Mouse (Mus musculus): ENCODE data around the gene Kcnip4. TPM values are rescaled to one million over a fixed set of nuclear protein-coding genes. Genes with fewer than 3 reads are reported as not detected.

Kcnip4 gene
- polyA plus RNA-seq, 1 experiment from 2014 or later = 0.40 TPM

- ChIA-PET CTCF (no interaction called here), POLR2A (no interaction called here)
- no peak for DNase-seq (ENCODE audit: low read depth, low spot score)
- no peak for ATAC-seq
- peaks cover 6% of the 10 kb centered on the region for H3K27me3 ChIP-seq
- no peak for TF ChIP-seq CTCF (IDR thresholded peaks at IDR 0.05)
- in situ Hi-C loops (cut with MboI; ENCODE audit: low pct_unique_long_range_greater_than_20kb) = no loop called here
These were observed 219.4 kb downstream of the Kcnip4 start for GRCm38 (mm10) chr5:49305321-49305720.

GRCm38 (mm10) chr5:49298654-49299053 lies 226.1 kb downstream of the Kcnip4 start:
- no peak for ATAC-seq
- no peak for DNase-seq (ENCODE audit: low read depth, low spot score)
- no peak for TF ChIP-seq CTCF (IDR thresholded peaks at IDR 0.05)
- in situ Hi-C loops (cut with MboI; ENCODE audit: low pct_unique_long_range_greater_than_20kb) = no loop called here
- CTCF ChIA-PET = no interaction called here
- POLR2A ChIA-PET = no interaction called here
- H3K27me3 ChIP-seq = peaks cover 6% of the 10 kb centered on the region

DNA sequence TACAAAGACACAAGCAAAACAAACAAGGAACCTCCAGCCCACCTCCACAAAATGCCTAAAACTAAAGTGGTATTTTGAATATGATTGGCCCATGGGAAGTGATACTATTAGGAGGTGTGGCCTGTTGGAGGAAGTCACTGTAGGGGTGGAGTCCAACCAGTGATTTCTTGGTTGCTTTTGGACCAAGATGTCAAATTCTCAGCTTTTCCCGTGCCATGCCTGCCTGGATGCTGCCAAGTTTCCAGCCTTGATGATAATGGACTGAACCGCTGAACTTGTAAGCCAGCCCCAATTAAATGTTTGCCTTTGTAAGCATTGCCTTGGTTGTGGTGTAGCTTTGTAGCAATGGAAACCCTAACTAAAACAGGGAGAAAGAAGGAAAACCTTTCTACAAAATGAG lies 232.3 kb downstream of the Kcnip4 start:
- no peak for DNase-seq (ENCODE audit: low read depth, low spot score)
- in situ Hi-C loops (cut with MboI; ENCODE audit: low pct_unique_long_range_greater_than_20kb) = no loop called here
- TF ChIP-seq CTCF (IDR thresholded peaks at IDR 0.05) = no peak
- no peak for ATAC-seq
- POLR2A ChIA-PET = no interaction called here
- CTCF ChIA-PET = no interaction called here
- H3K27me3 ChIP-seq = no peaks in the 10 kb centered on the region

GRCm38 (mm10) chr5:49291801-49292200 lies 232.9 kb downstream of the Kcnip4 start:
- no peak for TF ChIP-seq CTCF (IDR thresholded peaks at IDR 0.05)
- ChIA-PET POLR2A (no interaction called here), CTCF (no interaction called here)
- no peak for DNase-seq (ENCODE audit: low read depth, low spot score)
- in situ Hi-C loops (cut with MboI; ENCODE audit: low pct_unique_long_range_greater_than_20kb) = no loop called here
- no peaks in the 10 kb centered on the region for H3K27me3 ChIP-seq
- no peak for ATAC-seq

DNA sequence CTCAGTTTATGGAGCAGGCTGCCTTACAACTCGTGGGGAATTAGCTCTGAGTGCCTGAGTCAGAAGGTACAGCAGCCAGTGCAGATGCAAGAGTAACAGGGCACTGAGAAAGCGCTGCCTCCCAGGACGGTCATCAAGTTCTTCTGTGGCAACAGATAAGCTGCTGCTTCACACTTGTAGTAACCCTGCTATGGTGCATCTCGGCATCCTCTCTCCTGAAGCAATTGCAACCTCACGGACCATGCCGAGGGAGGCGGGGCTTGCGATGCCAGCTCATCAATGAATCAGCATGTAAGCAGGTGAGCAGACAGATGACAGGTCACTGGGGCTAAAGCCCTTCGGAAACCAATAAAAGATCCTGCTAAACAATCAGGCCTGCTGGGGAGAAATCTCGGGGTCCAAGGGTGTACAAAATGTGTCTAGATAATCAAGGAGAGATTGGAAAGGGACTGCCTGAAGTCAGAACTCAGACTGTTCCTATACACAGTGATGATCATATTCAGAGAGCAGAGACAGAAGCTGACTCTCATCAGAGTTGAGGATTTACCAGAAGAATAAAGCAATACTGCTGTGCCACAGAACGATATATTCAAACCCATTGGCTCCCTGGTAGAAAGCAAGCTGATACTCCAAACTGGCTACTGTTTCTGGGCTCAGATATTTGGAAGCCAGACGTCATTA lies 239.1 kb downstream of the Kcnip4 start:
- no peak for TF ChIP-seq CTCF (IDR thresholded peaks at IDR 0.05)
- in situ Hi-C loops (cut with MboI; ENCODE audit: low pct_unique_long_range_greater_than_20kb) = no loop called here
- ChIA-PET POLR2A (no interaction called here), CTCF (interaction anchor here (2.1 kb wide), 1 partner anchor 10 kb away, joined by 7 read pairs; no protein-coding TSS in a partner anchor)
- no peak for DNase-seq (ENCODE audit: low read depth, low spot score)
- no peak for ATAC-seq
- H3K27me3 ChIP-seq = peaks cover 34% of the 10 kb centered on the region

DNA sequence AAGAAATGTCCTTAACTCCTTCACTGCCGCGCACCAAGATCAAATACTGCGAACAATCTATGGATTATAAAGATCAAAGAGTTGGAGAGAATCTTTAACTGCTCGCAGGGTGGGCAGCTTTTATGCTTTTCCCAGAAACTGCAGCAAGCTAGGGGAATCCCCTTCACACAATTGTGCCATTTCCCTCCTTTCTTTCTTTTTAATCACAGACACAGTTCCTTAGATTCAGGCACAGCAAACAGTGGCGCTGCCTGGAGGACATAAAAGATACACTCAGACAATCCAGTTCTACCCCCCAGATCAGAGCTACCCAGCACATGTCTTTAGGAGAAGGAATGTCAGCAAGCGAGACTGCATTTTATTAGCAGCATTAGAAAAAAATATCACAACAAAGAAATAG lies 239.9 kb downstream of the Kcnip4 start:
- ATAC-seq (no peak), DNase-seq (ENCODE audit: low read depth, low spot score) (no peak)
- in situ Hi-C loops (cut with MboI; ENCODE audit: low pct_unique_long_range_greater_than_20kb) = no loop called here
- POLR2A ChIA-PET = no interaction called here
- no peak for TF ChIP-seq CTCF (IDR thresholded peaks at IDR 0.05)
- peaks cover 34% of the 10 kb centered on the region for H3K27me3 ChIP-seq
- CTCF ChIA-PET = interaction anchor here (2.1 kb wide), 1 partner anchor 10 kb away, joined by 7 read pairs; no protein-coding TSS in a partner anchor

DNA sequence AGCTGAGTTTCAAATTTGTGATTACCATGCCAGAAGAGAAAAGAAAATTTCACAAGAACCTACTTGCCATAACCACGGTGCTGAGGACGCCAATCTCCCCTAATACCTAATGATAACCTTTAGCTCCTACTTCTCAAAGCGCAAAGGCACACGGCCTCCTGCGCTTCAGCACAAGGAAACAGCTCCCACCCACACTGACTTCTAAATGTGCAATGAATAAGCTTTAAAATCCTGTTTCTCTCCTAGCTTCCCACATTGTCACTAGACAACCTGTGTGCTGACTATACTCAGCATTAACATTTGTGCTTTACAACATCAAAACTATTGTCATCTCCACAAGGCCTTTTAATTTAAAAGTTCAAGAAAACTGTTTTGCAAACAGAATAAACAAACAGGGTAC lies 241.3 kb downstream of the Kcnip4 start:
- in situ Hi-C loops (cut with MboI; ENCODE audit: low pct_unique_long_range_greater_than_20kb) = no loop called here
- TF ChIP-seq CTCF (IDR thresholded peaks at IDR 0.05) = no peak
- DNase-seq (ENCODE audit: low read depth, low spot score) = no peak
- ATAC-seq = no peak
- ChIA-PET POLR2A (interaction anchor here (0.6 kb wide), 1 partner anchor 38 kb away, joined by 3 read pairs; no protein-coding TSS in a partner anchor), CTCF (interaction anchor here (0.9 kb wide), 1 partner anchor 19 kb away, joined by 3 read pairs; no protein-coding TSS in a partner anchor)
- peaks cover 34% of the 10 kb centered on the region for H3K27me3 ChIP-seq

GRCm38 (mm10) chr5:49271864-49272263 lies 252.8 kb downstream of the Kcnip4 start:
- ATAC-seq = no peak

DNA sequence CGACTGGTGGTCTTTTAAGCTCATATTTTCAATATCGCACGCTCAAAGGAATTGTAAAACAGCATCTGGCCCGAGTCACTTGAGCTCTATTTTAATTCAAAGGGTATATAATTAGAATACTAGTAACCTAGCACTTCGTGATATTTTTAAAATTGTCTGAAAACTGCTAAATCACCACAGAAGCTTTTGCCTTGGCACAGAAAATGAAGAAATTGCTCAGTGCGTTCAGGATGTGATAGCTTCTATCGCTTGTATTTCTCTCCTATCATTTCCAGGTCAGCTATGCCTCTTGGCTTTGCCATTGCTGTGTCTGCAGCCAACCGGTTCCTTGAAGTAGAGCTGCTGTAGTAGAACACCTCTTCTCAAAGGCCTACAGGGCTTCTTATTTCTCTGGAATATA lies 255.9 kb downstream of the Kcnip4 start:
- ATAC-seq = no peak
- CTCF ChIA-PET = interaction anchor here (1.6 to 1.9 kb wide), 2 partner anchors 9 to 13 kb away, joined by 4 to 5 read pairs; no protein-coding TSS in a partner anchor
- POLR2A ChIA-PET = no interaction called here
- no peak for TF ChIP-seq CTCF (IDR thresholded peaks at IDR 0.05)
- H3K27me3 ChIP-seq = peaks cover 10% of the 10 kb centered on the region
- in situ Hi-C loops (cut with MboI; ENCODE audit: low pct_unique_long_range_greater_than_20kb) = no loop called here
- DNase-seq (ENCODE audit: low read depth, low spot score) = no peak

More at GRCm38 (mm10) chr5:49271864-49272263, 252.8 kb downstream of the Kcnip4 start:
- no peak for TF ChIP-seq CTCF (IDR thresholded peaks at IDR 0.05)
- no peak for DNase-seq (ENCODE audit: low read depth, low spot score)
- peaks cover 6% of the 10 kb centered on the region for H3K27me3 ChIP-seq
- ChIA-PET CTCF (no interaction called here), POLR2A (no interaction called here)
- in situ Hi-C loops (cut with MboI; ENCODE audit: low pct_unique_long_range_greater_than_20kb) = no loop called here

DNA sequence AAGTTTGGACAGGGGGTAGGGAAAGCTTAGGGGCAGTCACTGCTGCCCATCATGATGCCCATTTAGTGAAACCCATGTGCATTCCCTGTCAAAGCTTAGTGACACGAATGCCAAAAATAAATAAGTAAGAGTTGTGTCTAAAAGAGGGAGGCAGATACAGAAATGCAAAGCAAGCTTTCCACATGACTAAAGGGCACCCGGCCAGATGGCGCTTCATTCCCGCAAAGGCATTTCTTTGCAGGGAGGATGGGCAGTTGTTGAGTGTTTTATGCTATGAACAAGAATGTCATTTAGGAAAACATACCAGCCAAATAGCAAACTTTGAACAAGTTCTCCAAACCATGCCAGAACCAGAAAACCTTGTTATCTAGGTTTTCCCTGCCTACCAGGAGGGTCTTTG lies 265.4 kb downstream of the Kcnip4 start:
- DNase-seq (ENCODE audit: low read depth, low spot score) = no peak
- in situ Hi-C loops (cut with MboI; ENCODE audit: low pct_unique_long_range_greater_than_20kb) = no loop called here
- TF ChIP-seq CTCF (IDR thresholded peaks at IDR 0.05) = no peak

DNA sequence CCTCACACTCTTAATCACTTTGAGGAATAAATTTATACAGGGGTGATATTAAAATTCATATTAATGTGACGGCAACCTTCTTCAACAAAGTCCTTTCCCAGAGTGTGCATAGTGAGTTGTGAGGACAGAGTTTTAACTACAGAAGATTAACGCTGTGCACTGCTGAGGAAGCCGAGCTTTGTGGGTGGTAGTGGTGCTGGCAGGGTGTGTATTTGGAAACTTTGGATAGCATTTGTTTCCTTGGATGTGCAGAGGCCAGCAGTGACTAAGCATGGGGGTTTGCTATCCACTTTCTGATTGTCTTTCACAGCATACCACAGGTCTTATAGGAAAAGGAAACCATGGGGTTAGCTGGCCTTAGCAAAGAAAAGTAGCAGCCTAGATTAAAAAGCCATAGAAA lies 267.9 kb downstream of the Kcnip4 start:
- CTCF ChIA-PET = no interaction called here
- no peak for ATAC-seq
- DNase-seq (ENCODE audit: low read depth, low spot score) = no peak
- in situ Hi-C loops (cut with MboI; ENCODE audit: low pct_unique_long_range_greater_than_20kb) = no loop called here
- POLR2A ChIA-PET = no interaction called here
- no peak for TF ChIP-seq CTCF (IDR thresholded peaks at IDR 0.05)
- peaks cover 20% of the 10 kb centered on the region for H3K27me3 ChIP-seq

More for the DNA sequence above, 265.4 kb downstream of the Kcnip4 start:
- ChIA-PET POLR2A (no interaction called here), CTCF (interaction anchor here (1.5 kb wide), 1 partner anchor 18 kb away, joined by 3 read pairs; no protein-coding TSS in a partner anchor)
- ATAC-seq = no peak
- H3K27me3 ChIP-seq = peaks cover 20% of the 10 kb centered on the region
